14 mouse cellular contexts compared by ENCODE assay signal in genomic region chr7:107592641-107593040, GRCm38 (mm10). TPM values are rescaled to one million over a fixed set of nuclear protein-coding genes. Genes with fewer than 3 reads are reported as not detected.
A peak's percentile ranks its signal among the peaks of the same experiment; 100 is the strongest.
DNase-seq lines count a peak whose midpoint lies in the region; ATAC-seq lines count a peak whose summit lies in the region.
"Had no signal": no experiment of that assay in that cellular context is flagged by ENCODE, and none has a peak within 500 bp of the region (broad histone marks: within the 10 kb centered on the region; RNA-seq: fewer than 3 reads in every experiment).

No protein-coding gene starts in this region.

- H3K4me2 ChIP-seq in embryonic facial prominence, embryonic 15.5 days (replicated peaks) = no peak overlapping the region
- H3K4me2 ChIP-seq: stomach, embryonic 15.5 days had no signal

- H3K4me3 ChIP-seq in embryonic facial prominence, embryonic 15.5 days (replicated peaks) = no peak overlapping the region
- H3K4me3 ChIP-seq: forebrain, embryonic 10.5 days; stomach, embryonic 15.5 days had no signal

- WGBS in embryonic facial prominence, embryonic 15.5 days = 45% methylated on average over 2 of the region's 2 CpGs

- no peaks in the 10 kb centered on the region for H3K27me3 ChIP-seq in embryonic facial prominence, embryonic 15.5 days
- H3K27me3 ChIP-seq: stomach, embryonic 15.5 days had no signal

- H3K9ac ChIP-seq in embryonic facial prominence, embryonic 15.5 days = no peak overlapping the region
- H3K9ac ChIP-seq: stomach, embryonic 15.5 days had no signal

- no peak overlapping the region; the same call in 1 of the 2 replicates for H3K27ac ChIP-seq in embryonic facial prominence, embryonic 15.5 days (replicated peaks)
- H3K27ac ChIP-seq: forebrain, embryonic 10.5 days; stomach, embryonic 15.5 days had no signal

- DNase-seq in cerebellum, adult 9-11 months = peak; percentile 17
- DNase-seq in cerebellum, adult 9-10 months = no peak
- DNase-seq in layer of hippocampus, adult 11-12 months (ENCODE audit: low spot score) = peak; percentile 41
- DNase-seq in layer of hippocampus, adult 9-10 months (ENCODE audit: low spot score) = no peak
- peak; percentile 38 for DNase-seq in heart, postnatal 4 days
- DNase-seq in embryo, embryonic 10.5 days (ENCODE audit: low spot score) = no peak
- no peak for DNase-seq in ovary, postnatal 14 days (ENCODE audit: low spot score)
- DNase-seq: B cell, adult 2 months; lung, adult 2 months had no signal

- no peaks in the 10 kb centered on the region for H3K9me3 ChIP-seq in embryonic facial prominence, embryonic 15.5 days (replicated peaks)
- H3K9me3 ChIP-seq: forebrain, embryonic 10.5 days; stomach, embryonic 15.5 days had no signal

- ATAC-seq in embryonic facial prominence, embryonic 15.5 days (ENCODE audit: insufficient number of reproducible peaks, low FRiP score, low TSS enrichment, low read depth) = peak; percentile 22; the same call in 1 of the 2 replicates

- H3K36me3 ChIP-seq in embryonic facial prominence, embryonic 15.5 days = peaks cover 12% of the 10 kb centered on the region
- H3K36me3 ChIP-seq: forebrain, embryonic 10.5 days; stomach, embryonic 15.5 days had no signal

- peaks cover 14% of the 10 kb centered on the region for H3K4me1 ChIP-seq in embryonic facial prominence, embryonic 15.5 days

RNA-seq across cellular contexts. Expression of gene Ppfibp2, which starts 2.4 kb away (rescaled TPM):
- 16.6 and 18.6 TPM in 2 replicates for polyA plus RNA-seq in embryonic facial prominence, embryonic 15.5 days (2015; fragmentation: Nextera tagmentation; extraction: Ambion mirVana)
- 10 to 100 TPM; 12.7 to 13.3 TPM for total RNA-seq in heart, postnatal 4 days (2021)

RNA-seq across cellular contexts. Expression of gene Olfml1, which starts 25.4 kb away (rescaled TPM):
- 29.0 and 31.4 TPM in 2 replicates for polyA plus RNA-seq in embryonic facial prominence, embryonic 15.5 days (2015; fragmentation: Nextera tagmentation; extraction: Ambion mirVana)
- 1 to 10 TPM; 7.8 to 8.4 TPM for total RNA-seq in heart, postnatal 4 days (2021)

RNA-seq across cellular contexts. Expression of gene 5330417H12Rik, which starts 32.3 kb away (rescaled TPM):
- 0.23 TPM in 1 of 2 replicates, not detected in the other for polyA plus RNA-seq in embryonic facial prominence, embryonic 15.5 days (2015; fragmentation: Nextera tagmentation; extraction: Ambion mirVana)
- total RNA-seq in heart, postnatal 4 days (2021) = not detected
- total RNA-seq: layer of hippocampus, postnatal 14 days had no signal
- polyA plus RNA-seq: forebrain, embryonic 10.5 days; lung, adult 2 months; neural tube, embryonic 14.5 days; stomach, embryonic 15.5 days had no signal

Comparison
In these comparisons a context has a peak if more than half of its experiments do, and no peak if none do; other contexts are left out.
1. DNase-seq: peak in cerebellum, adult 9-11 months (single experiment), layer of hippocampus, adult 11-12 months (single experiment) and heart, postnatal 4 days (single experiment); none in cerebellum, adult 9-10 months (single experiment), layer of hippocampus, adult 9-10 months (single experiment), embryo, embryonic 10.5 days (single experiment) and ovary, postnatal 14 days (single experiment).